Mouse (Mus musculus) spleen, postnatal 4 days (tissue): Measurements from ENCODE around the gene Dck.
A peak's percentile ranks its signal among the peaks of the same experiment; 100 is the strongest.

ENCODE experiments used
- DNase-seq, 2 experiments: peaks; one replicate each; pipeline ENCODE4 v3.0.0; 2022; ENCODE audit warnings: low spot score in 2 of 2

Gene Dck

GRCm38 (mm10) chr5:88791256-88792245 lies 26.8 kb downstream of the Dck start:
- DNase-seq: peak; percentile 38 to 70

DNA sequence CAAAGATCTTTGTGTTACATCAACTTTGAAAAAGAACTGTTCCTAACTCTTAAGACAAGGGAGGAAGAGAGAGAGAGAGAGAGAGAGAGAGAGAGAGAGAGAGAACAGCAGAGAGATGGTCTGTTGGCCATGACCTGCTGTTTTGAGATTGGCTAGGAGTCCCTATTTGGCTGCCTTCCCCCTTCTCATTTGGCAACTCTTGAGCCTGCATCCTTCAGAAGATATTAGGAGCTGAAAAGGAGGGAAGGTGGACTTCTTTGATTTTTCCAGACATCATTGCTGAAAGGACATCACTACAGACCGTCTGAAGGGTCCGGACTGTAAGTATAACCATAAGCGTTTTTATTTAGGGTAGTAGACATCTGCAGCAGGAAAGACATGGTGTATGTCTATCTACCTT lies 28.9 kb downstream of the Dck start:
- DNase-seq: no peak

DNA sequence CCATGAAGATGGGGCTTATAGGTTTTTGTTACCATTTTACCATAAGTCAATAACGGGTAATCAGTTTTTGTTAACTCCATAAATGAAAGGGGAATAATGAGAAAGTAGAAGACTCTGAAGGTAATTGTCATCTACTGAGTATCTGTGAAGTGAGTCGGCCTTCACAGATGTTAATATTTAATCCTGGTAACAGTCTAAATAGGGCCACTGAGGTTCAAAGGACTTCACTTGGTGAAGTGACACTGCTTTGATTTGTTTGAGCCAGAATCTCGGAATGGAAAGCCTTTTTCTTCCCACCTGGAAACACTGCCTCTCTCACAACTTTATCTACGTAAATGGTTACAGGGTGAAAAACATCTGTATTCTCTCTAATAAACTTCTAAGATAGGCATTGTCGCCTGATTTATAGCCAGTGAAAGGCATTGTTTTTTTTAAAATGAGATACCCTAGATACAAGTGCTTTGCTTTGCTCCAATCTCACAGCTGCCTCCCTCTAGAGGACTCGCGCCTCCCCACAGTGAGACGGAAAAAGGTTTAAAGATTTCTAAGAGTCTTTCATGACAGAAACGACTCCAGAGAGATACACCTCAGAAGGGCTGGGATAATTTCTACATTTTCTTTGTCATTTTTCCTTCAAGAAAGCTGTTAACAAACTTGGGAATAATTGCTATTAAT lies 31.3 kb downstream of the Dck start:
- DNase-seq: no peak

- DNase-seq: no peak
Observed at GRCm38 (mm10) chr5:88796588-88796987, 31.8 kb downstream of the Dck start.

DNA sequence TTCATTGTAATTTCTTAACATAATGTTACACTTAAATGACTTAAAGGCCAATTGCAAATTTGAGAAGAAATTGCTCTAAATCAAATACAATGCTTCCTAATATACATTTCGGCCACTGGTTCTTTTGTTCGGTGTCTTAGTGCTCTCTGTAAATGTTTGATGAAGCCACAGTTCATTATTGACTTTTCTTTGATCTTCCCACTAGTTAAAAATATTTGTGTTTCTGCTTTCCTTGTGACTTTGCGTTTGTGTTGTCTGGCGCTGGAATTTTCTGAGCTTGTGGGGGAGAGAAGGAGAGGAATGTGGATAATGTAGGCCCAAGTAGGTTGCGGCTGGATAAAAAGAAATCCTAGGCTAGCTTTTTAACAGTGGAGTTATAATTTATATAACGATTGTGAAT lies 32.3 kb downstream of the Dck start:
- DNase-seq: no peak

- no peak for DNase-seq
Observed at GRCm38 (mm10) chr5:88805616-88806015, 40.8 kb downstream of the Dck start.

DNA sequence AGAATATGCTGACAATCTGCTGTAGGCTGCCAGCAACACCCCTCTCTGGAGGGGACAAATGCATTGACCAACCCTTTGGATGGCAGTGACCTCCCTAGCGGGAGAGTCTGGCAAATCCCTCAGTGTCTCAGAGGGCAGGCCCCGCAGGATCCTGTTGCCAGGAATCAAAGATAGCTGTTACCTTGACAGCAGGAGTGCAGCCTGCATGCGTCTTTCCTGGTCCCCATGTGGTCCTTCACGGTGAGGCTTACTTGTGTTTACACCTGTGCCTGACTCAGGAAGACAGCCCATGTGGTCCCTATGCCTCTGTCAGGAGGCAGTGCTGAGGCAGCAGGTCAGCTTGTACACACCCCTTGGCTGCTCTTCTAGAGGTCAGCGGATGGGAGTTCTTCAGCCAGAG lies 41.5 kb downstream of the Dck start:
- DNase-seq: no peak

DNA sequence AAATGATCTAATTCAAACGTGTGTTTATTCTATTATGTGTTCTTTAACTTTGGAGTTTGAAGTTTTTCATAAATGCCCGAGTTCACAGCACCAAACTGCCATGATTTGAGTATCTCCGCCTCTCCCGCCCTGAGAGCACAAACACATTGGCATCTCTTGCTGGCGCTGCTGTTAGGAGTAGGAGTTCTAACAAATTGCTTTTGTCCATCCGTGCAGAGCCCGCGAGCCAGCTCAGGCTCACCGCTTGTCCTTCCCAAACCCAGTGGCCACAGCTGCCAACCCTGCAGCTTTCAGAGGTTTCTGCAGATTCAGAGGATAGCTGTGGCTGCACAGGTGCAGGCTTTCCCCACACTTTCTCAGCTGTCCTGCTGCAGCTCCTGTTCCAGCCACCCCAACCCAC lies 42.5 kb downstream of the Dck start:
- no peak for DNase-seq

- DNase-seq: no peak
Observed at GRCm38 (mm10) chr5:88813188-88813587, 48.4 kb downstream of the Dck start.

GRCm38 (mm10) chr5:88814552-88814951 lies 49.8 kb downstream of the Dck start:
- no peak for DNase-seq

DNA sequence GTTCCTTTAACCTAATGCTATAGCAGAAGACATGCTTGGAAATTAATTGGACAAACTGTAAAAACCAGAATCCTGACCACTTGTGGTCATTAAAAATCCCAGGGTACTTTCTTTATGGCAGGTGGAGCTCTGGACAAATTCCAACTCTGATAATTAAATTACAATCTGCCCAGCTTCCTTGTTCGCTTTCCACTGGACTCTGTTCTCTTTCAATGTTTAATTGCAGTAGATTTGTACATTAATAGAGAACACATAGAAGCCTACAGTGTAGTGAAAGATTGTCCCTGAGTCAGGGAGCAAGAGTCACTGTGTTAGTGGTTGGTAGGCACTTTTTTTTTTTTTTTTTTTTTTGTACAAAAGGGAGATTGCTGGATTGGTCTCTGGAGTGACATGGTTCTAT lies 56.7 kb downstream of the Dck start:
- no peak for DNase-seq

DNA sequence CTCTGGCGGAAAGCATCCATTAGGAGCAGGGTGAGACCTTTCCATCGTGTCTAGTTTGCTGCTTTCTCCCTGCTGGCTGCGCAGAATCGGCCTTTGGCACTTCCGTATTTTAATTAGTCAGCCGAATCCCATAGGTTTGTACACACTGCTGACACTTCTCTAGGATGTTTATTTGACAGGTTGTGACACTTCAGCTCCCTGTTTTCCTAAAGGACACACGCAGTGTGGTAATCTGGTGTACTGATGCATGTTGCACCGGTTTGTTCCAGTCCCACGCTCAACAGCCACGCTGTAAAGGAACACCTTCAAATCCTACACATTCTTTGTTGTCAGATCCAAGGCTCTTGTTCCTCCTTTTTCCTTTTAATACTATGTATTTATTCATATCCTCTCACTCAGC lies 60.0 kb downstream of the Dck start:
- DNase-seq: no peak

DNA sequence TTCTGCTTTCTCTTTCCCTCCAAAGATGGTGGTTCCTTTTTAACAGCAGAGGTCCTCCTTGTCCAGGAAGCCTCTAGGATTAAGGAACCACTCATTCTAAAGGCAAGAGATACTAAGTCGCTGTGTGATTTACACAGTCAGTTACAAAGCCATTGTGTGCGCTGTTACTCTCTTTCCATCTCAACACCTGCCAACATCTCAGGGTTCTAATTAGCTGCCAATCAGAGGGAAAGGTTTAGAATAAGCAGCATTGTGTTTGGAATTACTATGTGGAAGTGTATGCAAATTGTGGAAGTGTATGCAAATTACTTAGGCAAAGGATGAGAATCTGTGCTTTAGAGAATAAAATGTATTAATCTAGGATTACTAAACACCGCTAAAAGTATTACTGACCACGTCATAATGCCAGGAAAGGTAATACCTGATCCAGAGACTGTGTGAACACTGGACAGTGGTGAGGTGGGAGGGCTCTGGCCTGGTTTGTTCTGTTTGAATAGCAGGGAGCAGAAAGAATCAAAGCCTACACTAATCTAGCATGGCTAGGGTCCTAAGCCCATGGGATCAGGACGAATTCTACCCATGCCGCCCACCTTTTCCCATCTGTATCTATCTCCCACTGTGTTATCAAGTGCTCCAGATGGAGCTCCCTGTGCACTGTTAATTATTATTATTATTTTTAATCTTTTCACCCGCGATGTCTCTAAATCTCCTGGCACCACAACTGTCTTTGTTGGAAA lies 65.2 kb downstream of the Dck start:
- no peak for DNase-seq

DNA sequence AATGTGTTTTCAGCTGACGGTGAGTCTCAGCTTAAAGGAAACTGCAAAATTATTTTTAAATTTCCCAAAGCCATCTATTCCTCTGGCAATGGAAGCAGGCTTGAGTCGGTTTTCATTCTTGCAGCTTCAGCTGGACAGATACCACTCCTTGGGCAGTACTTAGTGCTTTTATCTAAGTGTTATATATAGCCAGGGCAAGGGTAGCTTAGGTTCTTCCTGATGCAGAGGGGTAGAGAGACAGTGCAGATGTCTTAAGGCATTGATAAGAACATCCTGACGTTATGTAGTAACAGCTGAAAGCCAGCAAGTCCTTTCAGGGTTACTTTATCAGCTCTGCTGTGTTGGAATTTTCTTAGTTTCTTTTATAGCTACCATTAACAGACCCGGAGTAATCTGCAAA lies 66.1 kb downstream of the Dck start:
- no peak for DNase-seq

- DNase-seq: no peak
Observed at GRCm38 (mm10) chr5:88831935-88832334, 67.1 kb downstream of the Dck start.
